Mouse (Mus musculus) E14TG2a.4 (cell line): Measurements from ENCODE around the gene Spata5.

ENCODE experiments used
- CTCF ChIP-seq: conservative IDR thresholded peaks from 2 replicates; pipeline ENCODE4 v1.5.1; 2014; ENCODE audit warnings: low read length
- NANOG ChIP-seq: IDR thresholded peaks from 2 replicates; pipeline ENCODE4 v1.6.1; 2014; ENCODE audit warnings: borderline replicate concordance, low read length, mixed read lengths
- POU5F1 ChIP-seq: IDR thresholded peaks from 2 replicates; pipeline ENCODE4 v1.6.1; 2014; ENCODE audit warnings: low read length, borderline replicate concordance

- TF ChIP-seq CTCF (no peak), NANOG (no peak), POU5F1 (no peak)
Measured at GRCm38 (mm10) chr3:37488173-37488572, 68.5 kb downstream of the Spata5 start.
